ENCODE assay signal across 21 mouse cellular contexts in the genomic region with DNA sequence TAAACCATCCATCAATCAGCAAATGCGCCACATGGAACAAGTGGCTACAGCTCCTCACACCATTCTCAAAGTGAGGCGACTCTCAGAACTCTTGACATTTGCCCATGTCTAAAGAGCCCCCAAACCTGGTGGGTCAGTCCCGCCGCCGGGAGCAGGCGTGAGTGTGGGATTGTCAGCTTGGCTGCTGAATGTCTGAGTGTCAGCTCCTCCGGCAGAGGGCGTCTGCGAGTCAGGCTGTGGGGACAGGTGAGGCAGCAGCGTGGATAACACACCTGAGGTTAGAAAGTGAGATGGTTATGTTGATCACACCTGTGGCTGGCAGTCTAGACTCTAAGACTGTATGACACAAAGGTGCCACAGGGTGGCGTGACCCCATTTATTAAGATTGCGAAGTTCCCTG. TPM values are rescaled to one million over a fixed set of nuclear protein-coding genes. Genes with fewer than 3 reads are reported as not detected.
DNase-seq lines count a peak whose midpoint lies in the region; ATAC-seq and TF ChIP-seq lines count a peak whose summit lies in the region.
"Had no signal": no experiment of that assay in that cellular context is flagged by ENCODE, and none has a peak within 500 bp of the region (broad histone marks: within the 10 kb centered on the region; RNA-seq: fewer than 3 reads in every experiment).

No protein-coding gene starts in this region.

- TF ChIP-seq EP300 in liver, embryonic 14.5 days (IDR thresholded peaks at IDR 0.05; ENCODE audit: low read depth) = no peak
- TF ChIP-seq EP300 in stomach, postnatal 0 days (optimal IDR thresholded peaks at IDR 0.05) = no peak

- no peaks in the 10 kb centered on the region for H3K27me3 ChIP-seq in liver, embryonic 14.5 days (ENCODE audit: control insufficient read depth, insufficient read depth, low read length)
- peaks cover 22% of the 10 kb centered on the region for H3K27me3 ChIP-seq in Patski
- no peaks in the 10 kb centered on the region for H3K27me3 ChIP-seq in stomach, postnatal 0 days (ENCODE audit: control insufficient read depth, insufficient read depth, low read length)
- H3K27me3 ChIP-seq: embryonic facial prominence, embryonic 15.5 days; neural tube, embryonic 13.5 days had no signal

- DNase-seq in adrenal gland, postnatal 25 days = peak; percentile 2
- DNase-seq in adrenal gland, postnatal 4 days (ENCODE audit: low spot score in 2 of 2) = no peak
- no peak for DNase-seq in liver, embryonic 14.5 days (ENCODE audit: low read depth in 3 of 3, low spot score in 3 of 3)
- DNase-seq in liver (no peak), Patski (ENCODE audit: low read depth, low spot score) (no peak), MN1 (ENCODE audit: low spot score) (no peak)
- DNase-seq in stomach, postnatal 0 days (ENCODE audit: low spot score) = no peak
- DNase-seq in cerebellum, adult 8-10 months = no peak
- DNase-seq: adrenal gland, postnatal 10 days; cerebellum, adult 18-20 months; cerebellum, postnatal 36 days; kidney, adult 8-10 months; left cerebral cortex, postnatal 4 days; right cerebral cortex, adult 18-20 months; spleen, adult 18-20 months had no signal

- no peaks in the 10 kb centered on the region for H3K9me3 ChIP-seq in liver, embryonic 14.5 days (ENCODE audit: control insufficient read depth, low read length)
- H3K9me3 ChIP-seq in stomach, postnatal 0 days (ENCODE audit: control insufficient read depth, low read length) = no peaks in the 10 kb centered on the region
- H3K9me3 ChIP-seq: embryonic facial prominence, embryonic 15.5 days; hindbrain, embryonic 10.5 days; midbrain, embryonic 10.5 days; neural tube, embryonic 13.5 days had no signal

- no peak overlapping the region for H3K9ac ChIP-seq in liver, embryonic 14.5 days (replicated peaks)
- no peak overlapping the region for H3K9ac ChIP-seq in stomach, postnatal 0 days (ENCODE audit: low read length)
- H3K9ac ChIP-seq: embryonic facial prominence, embryonic 15.5 days; neural tube, embryonic 13.5 days had no signal

- in situ Hi-C loops in Patski (cut with MboI; ENCODE audit: low pct_unique_long_range_greater_than_20kb) = no loop called here

- H3K4me3 ChIP-seq in liver, embryonic 14.5 days (ENCODE audit: insufficient read depth in 1 of 2, low read depth in 2 of 2, low read length in 2 of 2) = no peak overlapping the region
- no peak overlapping the region for H3K4me3 ChIP-seq in stomach, postnatal 0 days (ENCODE audit: low read depth, low read length)
- H3K4me3 ChIP-seq: embryonic facial prominence, embryonic 15.5 days; hindbrain, embryonic 10.5 days; left cerebral cortex, adult 2 months; midbrain, embryonic 10.5 days; neural tube, embryonic 13.5 days had no signal

- POLR2A ChIA-PET in Patski (lab: Charles Lee) = no interaction called here

- peak; percentile 26; the same call in 1 of the 2 replicates for TF ChIP-seq CTCF in liver, embryonic 14.5 days (IDR thresholded peaks at IDR 0.05; ENCODE audit: low read depth)
- TF ChIP-seq CTCF in Patski (IDR thresholded peaks at IDR 0.05) = peak; percentile 23
- peak; percentile 34; the same call in 1 of the 2 replicates for TF ChIP-seq CTCF in stomach, postnatal 0 days (IDR thresholded peaks at IDR 0.05; ENCODE audit: low read depth)

- no peaks in the 10 kb centered on the region for H3K36me3 ChIP-seq in liver, embryonic 14.5 days (replicated peaks; ENCODE audit: control insufficient read depth, insufficient read depth, low read depth)
- H3K36me3 ChIP-seq in stomach, postnatal 0 days (ENCODE audit: control insufficient read depth, insufficient read depth, low read length) = no peaks in the 10 kb centered on the region
- H3K36me3 ChIP-seq: embryonic facial prominence, embryonic 15.5 days; hindbrain, embryonic 10.5 days; midbrain, embryonic 10.5 days; neural tube, embryonic 13.5 days had no signal

- WGBS in liver, embryonic 14.5 days (ENCODE audit: insufficient replicate concordance) = 63% methylated on average over 12 of the region's 12 CpGs
- WGBS in stomach, postnatal 0 days = 52% methylated on average over 12 of the region's 12 CpGs

- no peak overlapping the region for H3K4me2 ChIP-seq in liver, embryonic 14.5 days (ENCODE audit: low read depth)
- H3K4me2 ChIP-seq in stomach, postnatal 0 days (replicated peaks; ENCODE audit: low read depth) = no peak overlapping the region
- H3K4me2 ChIP-seq: embryonic facial prominence, embryonic 15.5 days; neural tube, embryonic 13.5 days had no signal

- no peak overlapping the region for H3K27ac ChIP-seq in liver, embryonic 14.5 days
- H3K27ac ChIP-seq in stomach, postnatal 0 days (replicated peaks) = no peak overlapping the region
- H3K27ac ChIP-seq: embryonic facial prominence, embryonic 15.5 days; hindbrain, embryonic 10.5 days; left cerebral cortex, adult 2 months; midbrain, embryonic 10.5 days; neural tube, embryonic 13.5 days had no signal

- CTCF ChIA-PET in Patski (lab: Charles Lee) = interaction anchor here (0.6 to 1.0 kb wide), 2 partner anchors 18 to 29 kb away, joined by 3 read pairs; no protein-coding TSS in a partner anchor

- ATAC-seq in liver, embryonic 14.5 days (ENCODE audit: insufficient read depth) = no peak
- ATAC-seq in Patski = no peak
- no peak for ATAC-seq in stomach, postnatal 0 days (ENCODE audit: low FRiP score, low TSS enrichment)
- ATAC-seq: activated CD4-positive, CD25-positive, alpha-beta regulatory T cell, adult 4 months had no signal

- H3K4me1 ChIP-seq in liver, embryonic 14.5 days (replicated peaks; ENCODE audit: control insufficient read depth in 2 of 2, insufficient read depth in 2 of 2, low read length in 1 of 2) = no peaks in the 10 kb centered on the region
- no peaks in the 10 kb centered on the region for H3K4me1 ChIP-seq in stomach, postnatal 0 days (replicated peaks; ENCODE audit: control insufficient read depth, insufficient read depth)
- H3K4me1 ChIP-seq: embryonic facial prominence, embryonic 15.5 days; hindbrain, embryonic 10.5 days; midbrain, embryonic 10.5 days; neural tube, embryonic 13.5 days had no signal

RNA-seq across cellular contexts. Expression of gene Ptprc, which starts 55.6 kb away (rescaled TPM):
- 5.3 and 5.7 TPM in 2 replicates for total RNA-seq in adrenal gland, postnatal 25 days (2021)
- total RNA-seq in adrenal gland, postnatal 4 days (2021) = 1 to 10 TPM; 7.4 to 7.6 TPM
- polyA plus RNA-seq in liver, embryonic 14.5 days (2012; rRNA removed) = 3.1 and 4.1 TPM in 2 replicates
- 5.5 and 5.8 TPM in 2 replicates for polyA plus RNA-seq in liver, embryonic 14.5 days (2014; fragmentation: Nextera tagmentation; extraction: Ambion mirVana)
- polyA plus RNA-seq in Patski (2021) = 0.15 TPM
- 1.8 and 2.5 TPM in 2 replicates for polyA plus RNA-seq in stomach, postnatal 0 days (2015; fragmentation: Nextera tagmentation; extraction: Ambion mirVana)
